Mouse (Mus musculus) embryo, embryonic 10.5 days (tissue): ENCODE measurements around the gene Agpat4.
A peak's percentile ranks its signal among the peaks of the same experiment; 100 is the strongest.
"Not testable (repeated sequence)": the region's sequence is repeated elsewhere in the genome, so short reads cannot be mapped to it uniquely, and the experiment has no call there.

ENCODE experiments used
- DNase-seq: peaks from one replicate; pipeline ENCODE4 v3.0.0-alpha.2; 2015; ENCODE audit warnings: low spot score

Gene Agpat4

GRCm38 (mm10) chr17:12195137-12195536, 76.6 kb downstream of the Agpat4 start:
- peak; percentile 58 for DNase-seq

- DNase-seq = no peak
These were observed 77.1 kb downstream of the Agpat4 start for GRCm38 (mm10) chr17:12195604-12196003.

DNA sequence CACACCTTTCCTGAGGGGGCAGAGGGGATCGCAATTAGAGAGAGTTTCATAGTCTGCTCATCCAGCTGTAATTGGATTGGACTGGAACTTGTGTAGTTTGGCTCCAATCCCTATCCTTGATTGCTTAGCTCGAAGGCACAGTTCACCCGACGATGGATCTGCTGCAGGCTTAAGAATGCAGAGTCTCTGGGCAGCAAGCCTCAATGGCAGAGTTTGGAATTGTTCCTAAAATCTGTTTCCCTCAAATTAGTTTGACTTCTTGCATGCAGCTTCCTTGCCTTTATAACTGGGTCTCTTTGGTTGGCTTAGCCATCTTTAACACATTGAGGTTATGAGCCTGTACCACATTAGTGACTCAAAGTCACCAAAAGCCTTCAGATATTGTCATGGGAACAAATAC, 81.4 kb downstream of the Agpat4 start:
- no peak for DNase-seq

- DNase-seq = no peak
These were observed 82.6 kb downstream of the Agpat4 start for GRCm38 (mm10) chr17:12201086-12201485.

DNA sequence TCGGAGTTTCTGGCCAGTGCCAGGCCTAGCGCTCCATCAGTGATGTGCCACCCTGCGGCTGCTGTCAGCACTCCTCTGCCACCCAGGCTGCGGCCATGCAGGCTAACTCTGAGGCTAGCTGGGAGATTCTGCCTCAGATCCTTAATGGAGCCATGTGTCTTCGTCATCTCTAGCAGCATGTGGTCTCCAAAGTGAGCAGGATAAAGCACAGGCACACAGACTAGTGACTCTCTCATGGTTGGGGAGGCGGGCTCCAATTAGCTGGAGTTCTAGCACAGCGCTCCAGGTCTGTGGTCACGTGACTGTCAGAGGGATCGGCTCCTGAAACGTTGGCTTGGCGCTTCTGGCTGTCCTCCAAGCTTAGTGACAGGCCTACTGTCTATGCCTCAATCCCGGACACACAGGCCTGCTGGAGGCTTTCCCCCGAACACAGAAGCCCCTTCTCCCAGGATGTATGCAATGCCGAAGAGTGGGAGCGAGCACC, 85.0 kb downstream of the Agpat4 start:
- DNase-seq = no peak

GRCm38 (mm10) chr17:12204246-12204645, 85.7 kb downstream of the Agpat4 start:
- no peak for DNase-seq

- no peak for DNase-seq
These were observed 86.1 kb downstream of the Agpat4 start for GRCm38 (mm10) chr17:12204689-12205014.

DNA sequence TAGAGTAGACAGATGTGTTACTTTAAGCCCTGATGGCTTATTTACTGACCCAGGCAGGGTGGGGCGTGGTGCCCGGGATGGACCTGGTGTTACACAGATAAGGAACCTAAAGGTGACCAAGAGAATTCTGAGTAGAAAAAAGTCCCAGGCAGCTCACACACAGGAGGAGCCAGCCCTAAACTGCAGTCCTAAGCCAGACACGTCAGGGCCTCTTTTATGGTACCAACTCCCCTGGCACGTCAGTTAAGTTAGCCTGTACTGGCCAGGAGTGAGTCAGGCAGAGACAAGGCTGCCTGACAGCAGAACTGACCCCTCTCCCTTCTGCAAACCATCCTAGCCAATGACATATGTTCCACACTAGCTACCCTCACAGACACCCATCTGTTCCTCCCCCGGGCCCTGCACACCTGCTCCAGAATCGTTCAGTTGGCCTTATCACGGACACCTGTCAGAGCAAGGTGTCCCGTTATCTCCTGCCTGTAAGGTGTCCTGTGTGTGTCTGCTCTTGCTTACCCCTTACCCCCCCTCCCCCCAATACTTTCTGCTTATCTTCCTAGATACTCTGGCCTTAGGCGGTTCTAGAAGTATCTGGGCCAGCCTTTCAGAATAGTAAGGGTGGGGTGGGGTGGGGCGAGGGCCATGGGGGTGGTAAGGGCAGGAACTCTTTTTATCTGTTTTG, 86.7 kb downstream of the Agpat4 start:
- DNase-seq = no peak

DNA sequence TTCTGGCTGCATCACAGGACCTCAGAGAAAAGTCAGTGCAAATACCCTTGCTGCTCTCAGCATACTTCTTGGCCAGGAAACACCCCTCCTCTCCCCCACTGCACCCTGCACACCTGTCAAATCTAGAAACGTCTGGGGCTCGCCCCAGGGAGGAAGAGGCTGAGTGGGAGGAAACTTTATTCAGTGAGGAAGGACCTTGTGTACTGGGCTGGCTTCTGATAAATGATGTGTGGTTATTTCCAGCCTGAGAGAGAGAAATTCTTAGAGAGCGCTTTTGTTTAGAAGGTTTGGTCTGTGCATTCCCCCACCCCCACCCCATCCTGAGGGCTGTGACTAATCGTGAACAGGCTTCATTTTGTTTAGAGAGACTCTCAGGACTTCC, 87.2 kb downstream of the Agpat4 start:
- peak; percentile 61 for DNase-seq

DNA sequence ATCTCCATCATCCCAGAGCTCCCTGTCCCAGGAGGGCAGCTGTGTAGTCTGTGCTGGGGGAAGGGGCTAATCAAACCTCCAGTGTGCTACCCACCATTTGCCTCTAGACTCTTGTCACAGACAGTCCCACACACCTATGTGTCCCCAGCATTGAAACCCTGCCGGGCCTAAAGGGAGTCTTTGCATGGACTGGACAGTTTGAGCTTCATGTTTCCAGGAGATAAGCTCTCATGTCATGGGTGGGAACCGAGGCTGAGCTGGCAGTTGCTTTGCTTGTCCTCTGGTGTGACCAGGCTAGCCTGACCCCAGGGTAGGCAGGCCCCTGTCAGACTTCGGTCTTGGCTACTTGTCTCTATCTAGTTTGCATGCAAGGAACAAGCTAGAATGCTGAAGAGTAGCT, 87.7 kb downstream of the Agpat4 start:
- DNase-seq = no peak

DNA sequence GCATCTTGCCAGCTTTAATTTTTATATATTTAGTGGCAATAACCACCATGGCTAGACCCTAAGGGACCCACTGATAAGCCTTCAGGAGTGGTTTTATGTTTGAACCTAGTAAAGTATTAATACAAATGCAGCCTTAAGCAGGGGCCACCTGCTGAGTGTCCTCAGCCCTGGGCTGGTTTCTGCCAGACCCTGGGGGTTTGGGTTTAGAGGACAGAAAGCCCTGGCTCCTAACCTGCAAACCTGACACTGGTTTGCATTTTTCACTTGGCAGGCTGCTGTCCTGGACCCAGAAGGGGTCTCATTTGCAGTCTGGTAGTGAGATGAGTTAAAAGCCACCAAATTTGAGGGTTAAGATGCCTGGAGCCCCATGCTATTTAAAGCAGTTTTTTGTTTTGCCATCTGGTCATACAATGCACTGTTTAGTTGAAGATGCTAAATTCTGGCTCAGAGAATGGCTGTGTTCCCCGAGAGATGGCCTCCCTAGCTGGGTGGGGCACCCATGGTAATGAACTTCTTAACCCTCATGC, 88.6 kb downstream of the Agpat4 start:
- no peak for DNase-seq

DNA sequence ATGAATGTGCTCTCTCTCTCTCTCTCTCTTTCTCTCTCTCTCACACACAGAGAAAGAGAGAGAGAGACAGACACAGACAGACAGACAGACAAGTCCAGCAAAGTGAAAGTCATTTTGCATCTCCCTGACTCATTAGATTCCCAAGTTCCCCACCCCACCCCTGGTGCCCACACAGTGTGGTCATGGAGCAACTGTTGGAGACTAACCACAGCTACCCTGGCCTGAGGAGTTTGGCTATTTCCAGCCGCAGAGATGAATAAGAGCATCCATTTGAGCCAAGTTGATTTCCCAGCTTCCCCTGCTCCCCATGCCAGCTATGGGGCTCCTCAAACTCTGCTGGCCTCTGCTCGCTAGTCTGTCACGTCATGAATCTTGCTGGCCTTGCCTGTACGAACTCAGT, 91.0 kb downstream of the Agpat4 start:
- DNase-seq = no peak

DNA sequence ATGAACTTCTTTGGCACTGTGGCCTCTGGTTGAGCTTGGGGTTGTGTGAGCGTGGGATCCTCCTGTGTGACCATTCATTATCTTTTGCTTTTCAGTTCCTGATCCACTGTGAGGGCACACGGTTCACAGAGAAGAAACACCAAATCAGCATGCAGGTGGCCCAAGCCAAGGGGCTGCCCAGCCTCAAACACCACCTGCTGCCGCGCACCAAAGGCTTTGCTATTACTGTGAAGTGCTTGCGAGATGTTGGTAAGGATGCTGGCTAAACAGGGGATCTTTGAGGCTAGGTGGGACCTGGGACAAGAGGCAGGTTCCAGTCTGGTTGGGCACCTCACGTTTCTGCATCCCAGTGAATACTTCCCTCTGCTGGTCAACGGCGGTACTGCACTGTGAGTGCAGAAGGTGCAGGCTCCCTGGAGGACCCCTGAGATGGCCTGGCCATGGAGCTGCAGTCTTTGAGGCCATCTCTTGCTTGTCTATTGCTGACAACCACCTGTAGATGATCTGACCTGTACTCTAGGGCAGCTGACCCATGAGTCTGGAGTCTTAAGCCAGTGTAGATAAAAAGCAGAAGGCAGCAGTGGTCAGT, 92.1 kb downstream of the Agpat4 start:
- DNase-seq = peak; percentile 86

DNA sequence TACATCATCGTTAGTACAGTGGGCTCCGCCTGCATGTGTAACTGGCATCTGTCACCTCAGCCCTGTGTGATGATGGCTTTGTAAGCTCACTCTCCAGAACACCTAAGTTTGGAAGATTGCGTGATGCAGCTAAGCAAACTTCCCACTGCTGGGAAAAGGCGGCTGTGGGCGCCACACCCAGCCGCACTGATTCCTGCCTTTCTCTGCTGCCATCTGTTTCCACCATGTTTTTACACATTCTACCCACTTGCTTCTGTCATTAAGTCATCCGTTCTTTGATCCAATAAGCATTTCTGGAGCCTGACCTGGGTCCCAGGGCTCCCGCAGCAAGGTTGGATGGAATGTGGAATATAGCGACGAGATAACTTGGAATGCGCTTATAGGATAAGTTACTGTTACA, 93.4 kb downstream of the Agpat4 start:
- no peak for DNase-seq

DNA sequence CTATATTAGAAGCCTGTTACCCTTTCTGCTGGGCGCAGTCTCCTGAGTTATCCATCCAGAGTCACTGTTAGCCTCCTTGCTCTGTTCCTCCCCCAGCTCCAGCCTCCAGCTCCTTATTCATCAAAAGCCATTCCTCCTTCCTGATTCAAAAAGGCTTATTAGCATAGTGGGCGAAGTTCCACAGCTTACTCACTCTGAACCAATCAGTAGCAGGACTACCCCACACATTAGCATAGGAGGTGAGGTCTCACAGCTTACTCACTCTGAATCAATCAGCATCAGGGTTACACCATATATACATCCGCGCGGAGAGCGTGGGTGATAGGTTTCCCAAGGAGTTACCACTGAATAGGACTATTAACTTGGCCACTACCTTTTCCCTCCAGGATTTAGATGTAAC, 93.8 kb downstream of the Agpat4 start:
- no peak for DNase-seq

GRCm38 (mm10) chr17:12213430-12213829, 94.9 kb downstream of the Agpat4 start:
- no peak for DNase-seq

DNA sequence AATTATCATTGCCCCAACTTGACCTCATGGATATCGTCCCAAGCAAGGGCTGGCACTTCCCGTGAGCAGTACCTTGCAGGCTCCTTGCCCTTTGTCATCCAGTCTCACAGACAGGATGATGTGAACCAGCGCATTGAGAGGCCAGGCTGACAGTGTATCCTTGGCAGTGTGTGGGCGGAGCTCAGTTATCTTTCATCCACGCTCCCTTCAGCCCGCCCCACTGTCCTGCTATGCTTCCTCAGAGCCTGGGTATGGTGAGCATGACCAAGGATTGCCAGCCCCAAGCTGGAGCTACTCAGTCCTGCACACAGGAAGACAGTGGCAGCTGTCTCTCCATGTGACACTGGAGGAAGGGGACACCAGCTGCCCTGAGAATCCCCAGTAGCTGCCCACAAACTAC, 97.7 kb downstream of the Agpat4 start:
- no peak for DNase-seq

GRCm38 (mm10) chr17:12221926-12222325, 103.4 kb downstream of the Agpat4 start:
- no peak for DNase-seq

- DNase-seq = no peak
These were observed 105.2 kb downstream of the Agpat4 start for GRCm38 (mm10) chr17:12223682-12224081.

DNA sequence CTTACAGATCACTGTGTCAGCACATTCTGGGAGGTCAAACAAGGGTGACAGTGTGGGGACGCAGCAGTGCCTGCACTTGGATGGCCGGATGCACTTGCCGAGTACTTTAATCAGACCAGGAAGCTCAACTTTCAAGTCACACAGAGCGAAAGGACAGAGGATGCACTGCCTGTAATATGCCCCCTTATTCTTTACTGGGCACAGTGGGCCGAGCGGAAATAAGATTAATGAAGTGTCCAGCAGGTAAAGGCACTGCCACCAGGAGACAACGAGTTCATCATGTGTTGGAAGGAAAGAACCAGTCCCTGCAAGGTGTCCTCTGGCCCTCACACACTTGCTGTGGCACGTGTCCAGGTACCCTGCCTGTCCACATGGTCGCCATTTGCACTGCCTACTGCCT, 105.6 kb downstream of the Agpat4 start:
- DNase-seq = no peak

GRCm38 (mm10) chr17:12224551-12224950, 106.0 kb downstream of the Agpat4 start:
- DNase-seq = not testable (repeated sequence)

- DNase-seq = no peak
These were observed 106.7 kb downstream of the Agpat4 start for GRCm38 (mm10) chr17:12225227-12225626.

- peak; percentile 82 for DNase-seq
These were observed 108.0 kb downstream of the Agpat4 start for GRCm38 (mm10) chr17:12226551-12226950.

DNA sequence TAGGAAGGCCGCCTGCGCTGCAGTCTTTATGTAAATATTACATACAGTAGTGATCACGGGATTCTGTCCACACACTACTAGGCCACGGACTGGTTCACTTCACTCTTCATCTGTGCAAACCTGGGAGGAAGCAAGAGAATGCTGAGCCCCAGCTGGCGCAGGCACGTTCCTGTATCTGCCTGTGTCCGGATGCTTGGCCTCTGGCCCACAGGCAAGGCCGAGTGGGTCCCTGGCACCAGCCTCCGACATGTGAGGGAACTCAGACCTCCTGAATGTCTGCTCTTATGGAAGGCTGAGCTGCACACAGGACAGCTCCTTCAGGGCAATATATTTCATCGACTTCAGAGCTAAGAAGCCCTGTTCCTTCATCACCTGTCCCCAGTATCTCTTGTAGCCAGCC, 109.5 kb downstream of the Agpat4 start:
- no peak for DNase-seq
